Mouse (Mus musculus) kidney, embryonic 16.5 days (tissue): ENCODE results near the gene Kcnab3. TPM values are rescaled to one million over a fixed set of nuclear protein-coding genes. Genes with fewer than 3 reads are reported as not detected.

Experiments
- ATAC-seq: fragments of 200-750 bp; cut with Nextera tagmentation; 2 replicates; pipeline ENCODE4 v1.8.0; 2017; ENCODE audit warnings: moderate TSS enrichment; ENCODE audit not compliant: low FRiP score, low TSS enrichment
- H3K27ac ChIP-seq: fragments of 300-500 bp; sonication (generic); 2 replicates; pipeline ENCODE4 v1.5.1; 2014; ENCODE audit warnings: low read length
- H3K27me3 ChIP-seq: fragments of 300-500 bp; sonication (generic); 2 replicates; pipeline ENCODE4 v1.6.1; 2014; ENCODE audit warnings: low read length, control low read depth, mixed read lengths; ENCODE audit not compliant: insufficient read depth
- H3K36me3 ChIP-seq: fragments of 300-500 bp; sonication (generic); 2 replicates; pipeline ENCODE4 v1.6.1; 2014; ENCODE audit warnings: low read length, control low read depth, mixed read lengths; ENCODE audit not compliant: insufficient read depth
- H3K4me1 ChIP-seq: fragments of 300-500 bp; sonication (generic); 2 replicates; pipeline ENCODE4 v1.6.1; 2014; ENCODE audit warnings: low read length, control low read depth, mixed read lengths; ENCODE audit not compliant: insufficient read depth
- H3K4me2 ChIP-seq: fragments of 300-500 bp; sonication (generic); replicated peaks from 2 replicates; pipeline ENCODE4 v1.6.1; 2014; ENCODE audit warnings: low read depth, low read length
- H3K4me3 ChIP-seq: fragments of 300-500 bp; sonication (generic); 2 replicates; pipeline ENCODE4 v1.5.1; 2014; ENCODE audit warnings: mild to moderate bottlenecking, low read length
- H3K9ac ChIP-seq: fragments of 300-500 bp; sonication (generic); replicated peaks from 2 replicates; pipeline ENCODE4 v1.6.1; 2014; ENCODE audit warnings: low read length
- H3K9me3 ChIP-seq: fragments of 300-500 bp; sonication (generic); 2 replicates; pipeline ENCODE4 v1.6.1; 2016; ENCODE audit warnings: low read length, control low read depth
- WGBS: fragments of 180-500 bp; shearing (Covaris S2); extraction: QIAGEN DNeasy Blood & Tissue Kit; methylation state at CpG from one replicate; pipeline ENCODE4 v1.1.7; 2014; 5-methylcytosine and 5-hydroxymethylcytosine counted together
- polyA plus RNA-seq: library from polyadenylated mRNA; unstranded; fragments of >200 nt; fragmentation: Nextera tagmentation; extraction: Ambion mirVana; gene quantifications from 2 replicates; pipeline ENCODE4 v1.2.1, GENCODE M21; 2015

Gene Kcnab3
- polyA plus RNA-seq, 1 experiment from 2014 or later = 3.3 TPM

DNA sequence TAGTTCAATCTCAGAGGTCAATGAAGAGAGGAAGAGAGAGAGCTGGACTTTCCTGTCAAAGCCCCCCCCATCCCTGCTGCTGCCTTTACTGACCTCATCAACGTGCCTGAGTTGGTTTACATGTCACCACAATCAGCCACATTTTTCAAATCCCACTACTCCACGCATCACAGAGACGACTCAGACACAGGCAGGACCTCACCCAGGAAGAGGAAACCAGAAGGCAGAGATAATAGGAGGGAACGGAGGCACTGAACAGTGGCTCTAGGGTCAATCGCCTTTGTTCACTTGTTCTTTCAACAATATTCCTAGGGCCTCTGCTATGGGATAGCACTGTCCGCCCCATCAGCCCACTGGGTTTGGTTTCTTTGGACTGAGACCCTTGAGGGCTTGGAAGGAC, 1.6 kb downstream of the Kcnab3 start:
- ATAC-seq = no peak
- no peaks in the 10 kb centered on the region for H3K9me3 ChIP-seq
- H3K4me3 ChIP-seq = no peak overlapping the region
- H3K4me1 ChIP-seq = peaks cover 45% of the 10 kb centered on the region
- no peak overlapping the region for H3K27ac ChIP-seq
- H3K9ac ChIP-seq = no peak overlapping the region
- peaks cover 6% of the 10 kb centered on the region; the same call in 1 of the 2 replicates for H3K27me3 ChIP-seq
- H3K4me2 ChIP-seq = no peak overlapping the region
- WGBS = 66% methylated on average over 6 of the region's 6 CpGs
- H3K36me3 ChIP-seq = no peaks in the 10 kb centered on the region

- no peak for ATAC-seq
- WGBS = 97% methylated on average over 6 of the region's 6 CpGs
Measured at GRCm38 (mm10) chr11:69328517-69328916, 2.5 kb downstream of the Kcnab3 start.

GRCm38 (mm10) chr11:69331152-69331551, 5.1 kb downstream of the Kcnab3 start:
- H3K9ac ChIP-seq = no peak overlapping the region
- no peak overlapping the region for H3K4me3 ChIP-seq
- peaks cover 6% of the 10 kb centered on the region; the same call in 1 of the 2 replicates for H3K27me3 ChIP-seq
- H3K27ac ChIP-seq = no peak overlapping the region
- no peak overlapping the region for H3K4me2 ChIP-seq
- peaks cover 29% of the 10 kb centered on the region for H3K4me1 ChIP-seq
- ATAC-seq = no peak
- WGBS = 89% methylated on average over 6 of the region's 6 CpGs
- H3K36me3 ChIP-seq = no peaks in the 10 kb centered on the region
- no peaks in the 10 kb centered on the region for H3K9me3 ChIP-seq

More at GRCm38 (mm10) chr11:69328517-69328916, 2.5 kb downstream of the Kcnab3 start:
- H3K4me1 ChIP-seq = peaks cover 46% of the 10 kb centered on the region
- no peaks in the 10 kb centered on the region for H3K36me3 ChIP-seq
- no peak overlapping the region for H3K27ac ChIP-seq
- no peak overlapping the region for H3K4me3 ChIP-seq
- H3K9me3 ChIP-seq = no peaks in the 10 kb centered on the region
- H3K9ac ChIP-seq = no peak overlapping the region
- H3K4me2 ChIP-seq = no peak overlapping the region
- H3K27me3 ChIP-seq = peaks cover 6% of the 10 kb centered on the region; the same call in 1 of the 2 replicates

DNA sequence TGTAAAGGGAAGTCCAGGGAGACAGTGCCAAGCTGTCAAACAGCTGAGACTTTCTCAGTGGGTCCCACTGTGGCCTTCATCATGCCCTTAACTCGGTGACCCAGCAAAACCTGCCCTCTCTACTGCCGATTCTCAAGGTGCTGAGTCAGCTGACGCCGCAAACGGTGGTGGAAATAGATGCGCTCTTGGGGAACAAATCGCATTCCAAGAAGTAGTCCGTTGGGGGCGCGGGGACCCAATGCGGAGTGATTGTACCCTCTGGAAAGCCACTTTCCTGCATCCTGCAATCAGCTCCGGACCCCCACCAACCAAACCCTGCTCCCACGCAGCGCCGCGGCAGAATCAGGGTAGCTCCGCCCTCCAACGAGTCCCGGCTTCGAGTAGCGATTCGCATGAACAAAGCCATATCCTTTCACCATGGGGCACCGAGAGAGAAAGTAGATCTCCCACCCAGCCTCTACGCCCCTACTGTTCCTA, 5.9 kb downstream of the Kcnab3 start:
- Histone ChIP-seq H3K4me1 (peaks cover 23% of the 10 kb centered on the region), H3K27ac (peak overlapping the region; percentile 80), H3K9ac (peak overlapping the region; percentile 58), H3K27me3 (peaks cover 6% of the 10 kb centered on the region; the same call in 1 of the 2 replicates), H3K36me3 (no peaks in the 10 kb centered on the region), H3K4me3 (peak overlapping the region; percentile 50), H3K4me2 (peak overlapping the region; percentile 64), H3K9me3 (no peaks in the 10 kb centered on the region)
- WGBS = 1% methylated on average over 24 of the region's 24 CpGs
- peak; percentile 62 for ATAC-seq

DNA sequence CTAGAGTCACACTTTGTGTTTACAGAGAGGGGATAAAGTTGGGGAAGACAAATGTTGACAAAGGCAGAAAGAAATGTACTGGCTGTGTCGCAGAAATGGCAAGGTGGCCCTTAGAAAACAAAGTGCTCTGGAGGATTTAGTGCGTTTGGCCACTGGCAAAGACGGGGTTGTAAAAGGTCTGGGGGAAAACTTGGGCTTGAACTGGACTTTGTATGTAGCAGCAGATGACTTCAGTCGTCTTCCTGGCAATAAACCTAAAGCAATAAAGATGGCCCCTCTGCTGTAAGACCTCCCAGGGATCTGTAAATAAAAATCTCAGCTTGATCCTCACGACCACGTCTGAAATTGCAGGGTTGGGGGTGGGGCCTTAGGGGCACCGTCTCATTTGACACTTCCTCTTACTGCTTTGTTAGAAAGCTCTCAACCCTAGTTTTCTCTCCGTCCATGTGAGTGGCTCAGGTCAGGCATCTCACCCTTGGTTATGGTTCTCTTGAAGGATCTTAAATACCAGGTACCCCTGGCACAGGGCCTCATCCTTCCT, 6.7 kb downstream of the Kcnab3 start:
- peaks cover 22% of the 10 kb centered on the region for H3K4me1 ChIP-seq
- peak overlapping the region; percentile 64; the same call in 1 of the 2 replicates for H3K4me2 ChIP-seq
- H3K36me3 ChIP-seq = no peaks in the 10 kb centered on the region
- peak overlapping the region; percentile 58; the same call in 1 of the 2 replicates for H3K9ac ChIP-seq
- no peak overlapping the region for H3K4me3 ChIP-seq
- peaks cover 4% of the 10 kb centered on the region; the same call in 1 of the 2 replicates for H3K9me3 ChIP-seq
- 19% methylated on average over 8 of the region's 8 CpGs for WGBS
- ATAC-seq = peak; percentile 33; the same call in 1 of the 2 replicates
- peaks cover 6% of the 10 kb centered on the region; the same call in 1 of the 2 replicates for H3K27me3 ChIP-seq
- peak overlapping the region; percentile 80 for H3K27ac ChIP-seq

DNA sequence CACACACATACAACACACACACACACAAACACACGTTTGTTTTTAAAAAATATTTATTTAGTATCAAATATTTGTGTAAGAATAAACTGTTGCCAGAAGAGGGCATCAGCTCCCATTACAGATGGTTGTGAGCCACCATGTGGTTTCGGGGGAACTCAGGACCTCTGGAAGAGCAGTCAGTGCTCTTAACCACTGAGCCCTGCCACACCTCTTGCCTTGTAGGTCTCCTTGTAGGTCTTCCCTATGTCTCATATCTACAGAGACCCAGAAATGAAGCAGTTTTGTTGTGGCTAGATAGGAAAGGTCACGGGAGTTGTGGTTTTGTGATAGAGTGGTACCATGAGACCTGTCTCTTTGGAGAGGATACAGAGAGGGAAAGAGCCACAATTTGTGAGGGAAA, 7.9 kb downstream of the Kcnab3 start:
- peak overlapping the region; percentile 26; the same call in 1 of the 2 replicates for H3K27ac ChIP-seq
- H3K4me2 ChIP-seq = no peak overlapping the region
- ATAC-seq = no peak
- 59% methylated on average over 3 of the region's 3 CpGs for WGBS
- H3K4me3 ChIP-seq = no peak overlapping the region
- peaks cover 4% of the 10 kb centered on the region; the same call in 1 of the 2 replicates for H3K9me3 ChIP-seq
- peaks cover 22% of the 10 kb centered on the region for H3K4me1 ChIP-seq
- H3K27me3 ChIP-seq = no peaks in the 10 kb centered on the region
- no peak overlapping the region for H3K9ac ChIP-seq
- no peaks in the 10 kb centered on the region for H3K36me3 ChIP-seq

GRCm38 (mm10) chr11:69334796-69335195, 8.7 kb downstream of the Kcnab3 start:
- H3K4me2 ChIP-seq = no peak overlapping the region
- peaks cover 4% of the 10 kb centered on the region; the same call in 1 of the 2 replicates for H3K9me3 ChIP-seq
- H3K4me1 ChIP-seq = peaks cover 22% of the 10 kb centered on the region
- 65% methylated on average over 4 of the region's 4 CpGs for WGBS
- 0 out of 2 replicates have a peak, but pooled peaks cover 7% of the 10 kb centered on the region for H3K27me3 ChIP-seq
- H3K4me3 ChIP-seq = no peak overlapping the region
- H3K36me3 ChIP-seq = no peaks in the 10 kb centered on the region
- no peak overlapping the region for H3K27ac ChIP-seq
- no peak overlapping the region for H3K9ac ChIP-seq
- no peak for ATAC-seq

- peaks cover 16% of the 10 kb centered on the region for H3K4me1 ChIP-seq
- H3K9ac ChIP-seq = peak within 1 kb of the TSS; percentile 80
- H3K27me3 ChIP-seq = 0 out of 2 replicates have a peak, but pooled peaks cover 7% of the 10 kb centered on the region
- H3K36me3 ChIP-seq = peaks cover 25% of the 10 kb centered on the region
- peaks cover 4% of the 10 kb centered on the region; the same call in 1 of the 2 replicates for H3K9me3 ChIP-seq
- H3K4me3 ChIP-seq = peak within 1 kb of the TSS; percentile 66
- 2% methylated on average over 90 of the region's 99 CpGs for WGBS
- ATAC-seq = peak; percentile 86
- H3K4me2 ChIP-seq = peak within 1 kb of the TSS; percentile 90
- H3K27ac ChIP-seq = peak within 1 kb of the TSS; percentile 72
Measured at GRCm38 (mm10) chr11:69340161-69341131, 14.4 kb downstream of the Kcnab3 start, which contains the start of gene Rnf227. Rnf227 (plus strand) TSS chr11:69340461.

DNA sequence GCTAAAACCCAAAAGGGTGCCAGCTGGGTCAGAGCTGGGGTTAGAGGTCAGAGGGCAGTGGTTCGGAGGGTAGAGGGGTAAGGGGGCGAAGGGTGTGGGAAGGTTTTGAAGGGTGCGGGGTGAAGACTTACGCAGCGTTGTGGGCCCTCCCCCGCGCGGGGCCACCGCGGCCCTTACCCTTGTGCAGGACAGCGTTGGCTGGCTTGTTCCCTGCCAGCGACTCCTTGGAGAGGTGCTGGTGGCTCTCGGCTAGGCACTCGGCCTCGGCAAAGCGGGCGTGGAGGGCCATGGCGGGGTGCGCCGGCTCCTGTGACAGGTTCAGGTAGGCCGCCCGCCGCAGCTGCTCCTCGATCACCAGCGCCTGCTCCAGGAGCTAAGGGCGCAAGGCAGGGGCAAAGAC, 20.4 kb downstream of the Kcnab3 start:
- Histone ChIP-seq H3K27me3 (no peaks in the 10 kb centered on the region), H3K27ac (no peak overlapping the region), H3K9ac (no peak overlapping the region), H3K4me2 (no peak overlapping the region), H3K4me1 (peaks cover 2% of the 10 kb centered on the region), H3K36me3 (peaks cover 79% of the 10 kb centered on the region), H3K4me3 (no peak overlapping the region), H3K9me3 (no peaks in the 10 kb centered on the region)
- no peak; the same call in 1 of the 2 replicates for ATAC-seq
- WGBS = 85% methylated on average over 23 of the region's 26 CpGs
